Mouse (Mus musculus): Measurements from ENCODE around the gene Timm10b. TPM values are rescaled to one million over a fixed set of nuclear protein-coding genes. Genes with fewer than 3 reads are reported as not detected.

Timm10b gene
- polyA plus RNA-seq, 1 experiment from 2014 or later, result 163 TPM

DNA sequence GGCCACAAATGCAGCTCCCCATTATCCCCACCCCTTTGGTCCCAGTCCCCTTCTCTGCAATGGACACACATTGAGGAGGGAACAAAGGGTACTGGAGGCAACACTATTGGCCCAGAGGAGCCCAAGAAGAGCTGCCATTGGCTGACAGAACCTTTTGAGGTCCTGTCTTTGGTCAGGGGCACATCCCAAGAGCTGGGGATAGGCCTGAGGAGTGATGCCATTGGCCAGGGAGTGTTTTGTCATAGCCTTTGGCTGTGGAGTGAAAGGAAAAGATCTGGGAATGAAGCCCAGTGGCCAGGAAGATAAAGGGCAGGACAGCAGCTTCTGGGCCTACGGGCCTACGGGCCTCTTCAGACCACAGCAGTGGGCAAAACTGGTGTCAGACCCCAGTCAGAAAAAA lies 4.1 kb upstream of the Timm10b start:
- no peaks in the 10 kb centered on the region for H3K27me3 ChIP-seq (ENCODE audit: control insufficient read depth, insufficient read depth, low read length)
- no peak for ATAC-seq (ENCODE audit: low read depth)
- peak overlapping the region; percentile 70; the same call in 1 of the 2 replicates for H3K27ac ChIP-seq (ENCODE audit: low read depth, low read length)
- no peaks in the 10 kb centered on the region for H3K9me3 ChIP-seq (ENCODE audit: control insufficient read depth, low read length)
- H3K4me3 ChIP-seq (ENCODE audit: low read depth, low read length), result no peak overlapping the region
- H3K36me3 ChIP-seq (ENCODE audit: control insufficient read depth, insufficient read depth, low read length), result peaks cover 14% of the 10 kb centered on the region
- H3K4me1 ChIP-seq (ENCODE audit: control insufficient read depth, insufficient read depth, low read length), result peaks cover 38% of the 10 kb centered on the region
- 90% methylated on average over 2 of the region's 2 CpGs for WGBS
- no peak overlapping the region for H3K9ac ChIP-seq (replicated peaks; ENCODE audit: low read depth, low read length)
- no peak overlapping the region for H3K4me2 ChIP-seq (ENCODE audit: low read depth, low read length)

DNA sequence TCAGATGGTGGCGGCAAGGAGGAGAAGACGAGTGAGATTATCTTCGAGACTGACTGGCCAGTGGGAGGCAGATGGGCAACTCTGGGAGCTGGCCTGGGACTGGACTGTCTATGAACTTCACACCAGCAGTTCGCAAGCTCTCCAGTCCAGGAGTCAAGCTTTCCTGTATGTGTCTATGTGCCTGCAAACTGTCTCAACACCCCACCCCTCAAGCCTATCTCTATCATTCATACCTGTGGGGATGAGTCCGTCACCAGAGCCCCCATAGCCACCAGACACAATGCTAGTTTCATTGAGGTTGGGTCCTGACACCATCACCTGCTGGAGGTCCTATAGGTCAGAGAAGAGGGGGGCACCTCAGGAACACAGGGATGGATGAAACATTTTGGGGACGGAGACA lies 1.1 kb upstream of the Timm10b start:
- Histone ChIP-seq H3K4me3 (ENCODE audit: low read depth, low read length) (no peak overlapping the region), H3K36me3 (ENCODE audit: control insufficient read depth, insufficient read depth, low read length) (peaks cover 14% of the 10 kb centered on the region), H3K4me1 (ENCODE audit: control insufficient read depth, insufficient read depth, low read length) (peaks cover 34% of the 10 kb centered on the region), H3K9me3 (ENCODE audit: control insufficient read depth, low read length) (no peaks in the 10 kb centered on the region), H3K4me2 (ENCODE audit: low read depth, low read length) (no peak overlapping the region; the same call in 1 of the 2 replicates), H3K27ac (ENCODE audit: low read depth, low read length) (no peak overlapping the region), H3K27me3 (ENCODE audit: control insufficient read depth, insufficient read depth, low read length) (no peaks in the 10 kb centered on the region), H3K9ac (replicated peaks; ENCODE audit: low read depth, low read length) (no peak overlapping the region)
- no peak for ATAC-seq (ENCODE audit: low read depth)
- 95% methylated on average over 6 of the region's 6 CpGs for WGBS

DNA sequence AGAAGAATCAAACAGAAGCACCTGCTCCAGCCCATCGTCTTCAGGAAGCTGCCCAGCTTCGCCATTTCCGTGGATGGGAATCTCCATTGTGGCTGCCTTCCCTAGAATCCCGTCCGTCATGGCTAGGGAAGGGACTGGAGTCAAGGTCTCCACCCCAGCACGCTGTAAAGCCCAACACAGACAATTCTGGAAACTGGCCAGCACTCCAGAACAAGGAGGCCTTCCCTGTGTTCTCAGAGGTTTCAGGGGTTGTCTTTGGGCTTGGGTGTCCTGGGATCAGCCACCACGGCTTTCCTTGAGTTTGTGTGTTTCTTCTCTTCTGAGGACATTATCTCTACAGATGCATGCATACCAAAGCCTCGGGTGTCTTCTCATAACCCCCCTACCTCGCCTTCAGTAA lies 552 bp upstream of the Timm10b start:
- Histone ChIP-seq H3K36me3 (ENCODE audit: control insufficient read depth, insufficient read depth, low read length) (peaks cover 14% of the 10 kb centered on the region), H3K4me2 (ENCODE audit: low read depth, low read length) (peak overlapping the region; percentile 93), H3K4me3 (ENCODE audit: low read depth, low read length) (peak overlapping the region; percentile 69), H3K4me1 (ENCODE audit: control insufficient read depth, insufficient read depth, low read length) (peaks cover 30% of the 10 kb centered on the region), H3K9ac (replicated peaks; ENCODE audit: low read depth, low read length) (no peak overlapping the region), H3K27me3 (ENCODE audit: control insufficient read depth, insufficient read depth, low read length) (no peaks in the 10 kb centered on the region), H3K27ac (ENCODE audit: low read depth, low read length) (no peak overlapping the region), H3K9me3 (ENCODE audit: control insufficient read depth, low read length) (no peaks in the 10 kb centered on the region)
- WGBS, result 78% methylated on average over 9 of the region's 9 CpGs
- ATAC-seq (ENCODE audit: low read depth), result no peak

DNA sequence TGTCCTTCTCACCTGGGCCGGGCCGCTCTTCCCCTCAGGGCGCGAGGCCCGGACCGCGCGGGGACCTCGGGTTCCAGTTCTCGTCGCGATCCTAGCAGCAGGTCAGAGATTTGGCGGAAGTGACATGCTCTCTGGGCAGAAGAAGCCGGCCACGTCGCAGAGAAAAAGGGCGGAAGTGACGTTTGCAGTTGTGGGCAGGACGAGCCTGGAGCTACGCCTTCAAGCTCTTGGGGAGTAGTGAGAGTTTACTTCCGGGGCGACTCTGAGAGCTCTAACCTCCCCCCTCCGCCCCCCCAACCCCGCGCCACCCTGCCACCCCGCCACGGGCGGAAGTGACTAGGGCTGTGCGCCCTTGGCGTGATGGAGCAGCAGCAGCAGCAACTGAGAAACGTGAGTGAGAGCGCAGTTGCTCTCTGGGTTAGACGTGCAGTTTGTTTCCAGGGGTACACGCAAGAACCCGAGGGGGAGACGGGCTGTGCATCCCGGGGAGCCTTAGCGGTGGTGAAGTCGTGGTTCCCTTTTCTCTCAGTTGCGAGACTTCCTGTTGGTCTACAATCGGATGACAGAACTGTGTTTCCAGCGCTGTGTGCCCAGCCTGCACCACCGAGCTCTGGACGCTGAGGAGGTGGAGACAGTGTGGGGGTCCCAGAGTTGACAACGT lies 507 bp downstream of the Timm10b start, which contains the start of the genes Arfip2 and Gm45799:
Gene Arfip2 (minus strand): TSS at position 184 of the 661 bp plus-strand sequence.
Gene Gm45799 (plus strand): TSS at position 320 of the 661 bp plus-strand sequence.
- H3K36me3 ChIP-seq (ENCODE audit: control insufficient read depth, insufficient read depth, low read length), result peaks cover 14% of the 10 kb centered on the region
- peak within 1 kb of the TSS; percentile 75 for H3K9ac ChIP-seq (replicated peaks; ENCODE audit: low read depth, low read length)
- H3K9me3 ChIP-seq (ENCODE audit: control insufficient read depth, low read length), result no peaks in the 10 kb centered on the region
- H3K27me3 ChIP-seq (ENCODE audit: control insufficient read depth, insufficient read depth, low read length), result no peaks in the 10 kb centered on the region
- peak within 1 kb of the TSS; percentile 69 for H3K4me3 ChIP-seq (ENCODE audit: low read depth, low read length)
- peak within 1 kb of the TSS; percentile 96 for H3K4me2 ChIP-seq (ENCODE audit: low read depth, low read length)
- peak; percentile 96 for ATAC-seq (ENCODE audit: low read depth)
- 0% methylated on average over 45 of the region's 45 CpGs for WGBS
- peak within 1 kb of the TSS; percentile 86 for H3K27ac ChIP-seq (ENCODE audit: low read depth, low read length)
- peaks cover 24% of the 10 kb centered on the region for H3K4me1 ChIP-seq (ENCODE audit: control insufficient read depth, insufficient read depth, low read length)

DNA sequence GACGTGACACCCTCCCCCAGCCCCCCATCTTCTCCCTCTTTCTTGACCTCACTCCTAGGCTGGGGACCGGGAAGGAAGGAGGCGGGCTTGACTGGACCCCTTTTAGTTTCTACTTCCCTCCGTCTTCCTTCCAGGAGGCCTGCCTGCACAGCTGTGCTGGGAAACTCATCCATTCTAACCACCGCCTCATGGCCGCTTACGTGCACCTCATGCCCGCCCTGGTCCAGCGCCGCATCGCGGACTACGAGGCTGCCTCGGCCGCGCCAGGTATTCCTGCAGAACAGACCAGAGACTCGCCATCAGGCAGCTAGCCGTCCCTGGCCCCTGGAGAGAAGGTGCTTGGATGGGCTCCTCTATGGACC lies 1.0 kb downstream of the Timm10b start:
- Histone ChIP-seq H3K9me3 (ENCODE audit: control insufficient read depth, low read length) (no peaks in the 10 kb centered on the region), H3K27me3 (ENCODE audit: control insufficient read depth, insufficient read depth, low read length) (no peaks in the 10 kb centered on the region), H3K27ac (ENCODE audit: low read depth, low read length) (peak overlapping the region; percentile 86), H3K9ac (replicated peaks; ENCODE audit: low read depth, low read length) (peak overlapping the region; percentile 68), H3K4me1 (ENCODE audit: control insufficient read depth, insufficient read depth, low read length) (peaks cover 19% of the 10 kb centered on the region), H3K4me3 (ENCODE audit: low read depth, low read length) (peak overlapping the region; percentile 69), H3K36me3 (ENCODE audit: control insufficient read depth, insufficient read depth, low read length) (peaks cover 14% of the 10 kb centered on the region), H3K4me2 (ENCODE audit: low read depth, low read length) (peak overlapping the region; percentile 96)
- ATAC-seq (ENCODE audit: low read depth), result no peak
- WGBS, result 0% methylated on average over 18 of the region's 18 CpGs

DNA sequence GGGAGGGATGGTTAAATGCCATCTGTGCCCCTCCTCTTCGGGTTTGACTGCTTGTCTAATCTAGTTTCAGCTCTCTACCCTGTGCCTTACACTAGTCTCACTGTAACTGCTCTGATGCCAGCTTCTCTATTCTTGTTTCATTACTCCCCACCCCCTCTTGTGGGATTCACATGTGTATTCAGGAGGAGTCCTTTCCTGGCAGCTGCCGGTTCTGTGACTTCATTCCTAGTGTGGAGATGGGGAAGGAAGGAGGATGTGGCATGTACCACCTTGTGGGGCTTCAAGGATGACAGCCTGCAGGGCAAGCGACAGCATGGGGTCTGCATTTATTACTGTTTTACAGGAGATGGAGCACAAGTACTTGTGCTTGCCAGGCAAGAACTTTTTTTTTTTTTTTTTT lies 2.1 kb downstream of the Timm10b start:
- Histone ChIP-seq H3K27ac (ENCODE audit: low read depth, low read length) (no peak overlapping the region), H3K4me2 (ENCODE audit: low read depth, low read length) (no peak overlapping the region), H3K4me3 (ENCODE audit: low read depth, low read length) (no peak overlapping the region), H3K27me3 (ENCODE audit: control insufficient read depth, insufficient read depth, low read length) (no peaks in the 10 kb centered on the region), H3K4me1 (ENCODE audit: control insufficient read depth, insufficient read depth, low read length) (peaks cover 17% of the 10 kb centered on the region), H3K9ac (replicated peaks; ENCODE audit: low read depth, low read length) (no peak overlapping the region), H3K9me3 (ENCODE audit: control insufficient read depth, low read length) (no peaks in the 10 kb centered on the region), H3K36me3 (ENCODE audit: control insufficient read depth, insufficient read depth, low read length) (peaks cover 6% of the 10 kb centered on the region; the same call in 1 of the 2 replicates)
- ATAC-seq (ENCODE audit: low read depth), result no peak
- WGBS, result 49% methylated on average over 3 of the region's 3 CpGs

DNA sequence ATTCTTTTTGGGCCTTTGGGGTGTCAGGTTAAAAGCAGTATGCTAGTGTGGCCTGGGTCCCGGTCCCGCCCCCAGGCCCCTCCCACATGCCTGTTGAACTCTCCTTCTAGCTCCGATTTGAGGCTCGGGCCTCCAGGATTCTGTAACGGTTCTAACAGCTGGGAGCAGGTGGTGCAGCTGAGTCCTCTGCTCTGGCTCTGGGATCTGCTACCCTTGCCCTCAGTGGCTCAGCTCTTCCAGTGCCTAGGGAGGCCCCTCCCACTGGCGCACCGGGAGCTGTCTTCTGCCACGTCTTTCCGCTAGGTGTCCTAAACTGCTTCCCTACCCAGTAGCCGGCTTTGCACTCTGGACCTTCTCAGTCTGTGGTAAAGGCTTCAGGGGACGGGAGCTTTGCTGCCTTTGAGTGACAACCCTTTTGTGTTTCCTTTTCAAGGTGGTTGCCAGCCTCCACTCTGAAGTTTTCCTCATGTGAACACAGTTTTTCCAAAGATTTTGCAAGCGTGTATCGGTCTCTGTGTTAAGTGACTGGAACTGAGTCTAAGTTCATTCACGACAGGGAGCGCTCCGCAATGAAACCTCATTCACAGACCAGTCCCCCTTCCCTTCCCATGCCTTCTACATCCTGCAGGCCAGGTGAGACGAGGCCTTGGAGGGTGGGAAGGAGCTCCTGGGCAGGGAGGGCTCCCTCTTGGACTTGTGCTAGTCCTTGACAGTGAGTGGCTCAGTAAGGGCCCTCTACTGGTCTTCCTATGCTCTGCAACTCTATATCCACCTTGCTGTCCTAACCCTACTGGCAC lies 11.0 kb downstream of the Timm10b start, which contains the start of gene Dnhd1:
Gene Dnhd1 (plus strand): TSS at position 189 of the 797 bp plus-strand sequence.
- Histone ChIP-seq H3K4me1 (ENCODE audit: control insufficient read depth, insufficient read depth, low read length) (no peaks in the 10 kb centered on the region), H3K27me3 (ENCODE audit: control insufficient read depth, insufficient read depth, low read length) (no peaks in the 10 kb centered on the region), H3K4me3 (ENCODE audit: low read depth, low read length) (peak within 1 kb of the TSS; percentile 27; the same call in 1 of the 2 replicates), H3K9me3 (ENCODE audit: control insufficient read depth, low read length) (no peaks in the 10 kb centered on the region), H3K9ac (replicated peaks; ENCODE audit: low read depth, low read length) (0 out of 2 replicates have a peak within 1 kb of the TSS, but pooled peaks have one; percentile 35), H3K27ac (ENCODE audit: low read depth, low read length) (no peak within 1 kb of the TSS), H3K36me3 (ENCODE audit: control insufficient read depth, insufficient read depth, low read length) (no peaks in the 10 kb centered on the region), H3K4me2 (ENCODE audit: low read depth, low read length) (peak within 1 kb of the TSS; percentile 61)
- WGBS, result 3% methylated on average over 17 of the region's 17 CpGs
- ATAC-seq (ENCODE audit: low read depth), result peak; percentile 95

DNA sequence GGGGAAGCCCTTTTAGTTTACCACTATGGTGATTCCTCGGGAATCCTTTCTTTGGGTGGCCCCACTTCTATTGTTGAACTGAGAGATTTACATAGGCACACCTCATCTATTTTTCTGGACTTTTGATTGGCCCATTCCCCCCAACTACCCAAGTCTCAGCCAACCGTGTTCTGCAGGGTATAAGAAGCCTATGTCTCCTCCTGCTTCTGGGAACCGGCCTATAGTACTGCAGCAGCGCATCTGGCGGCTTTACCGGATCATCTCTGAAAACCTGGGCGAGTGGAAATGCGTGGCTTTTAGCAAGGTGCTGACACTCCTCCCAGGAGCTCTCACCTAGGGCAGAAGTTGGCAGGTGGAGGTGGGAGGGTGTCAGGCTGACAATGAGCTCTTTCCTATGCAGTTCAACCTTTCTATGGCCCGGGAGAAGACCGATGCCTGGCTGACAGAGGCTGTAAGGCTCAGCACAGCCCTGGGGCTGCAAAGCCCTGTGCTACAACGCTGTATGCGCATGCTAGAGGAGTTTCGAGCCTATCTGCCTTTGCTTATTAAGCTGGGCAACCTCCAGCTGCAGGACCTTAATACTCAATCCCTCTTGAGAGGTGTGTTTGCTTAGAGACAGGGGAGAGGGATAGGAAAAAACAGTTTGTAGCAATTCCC lies 45.8 kb downstream of the Timm10b start:
- no peaks in the 10 kb centered on the region for H3K4me1 ChIP-seq (ENCODE audit: control insufficient read depth, insufficient read depth, low read length)
- H3K27me3 ChIP-seq (ENCODE audit: control insufficient read depth, insufficient read depth, low read length), result no peaks in the 10 kb centered on the region
- WGBS, result 15% methylated on average over 13 of the region's 13 CpGs
- ATAC-seq (ENCODE audit: low read depth), result peak; percentile 61; the same call in 1 of the 2 replicates
- no peaks in the 10 kb centered on the region for H3K9me3 ChIP-seq (ENCODE audit: control insufficient read depth, low read length)
- H3K4me2 ChIP-seq (ENCODE audit: low read depth, low read length), result no peak overlapping the region
- H3K36me3 ChIP-seq (ENCODE audit: control insufficient read depth, insufficient read depth, low read length), result no peaks in the 10 kb centered on the region
- H3K27ac ChIP-seq (ENCODE audit: low read depth, low read length), result no peak overlapping the region
- H3K4me3 ChIP-seq (ENCODE audit: low read depth, low read length), result no peak overlapping the region
- no peak overlapping the region for H3K9ac ChIP-seq (replicated peaks; ENCODE audit: low read depth, low read length)

Data from neural tube, embryonic 14.5 days (tissue).